Mouse (Mus musculus) spleen, adult 2 months (tissue): ENCODE data around the gene Kdelc1. TPM values are rescaled to one million over a fixed set of nuclear protein-coding genes. Genes with fewer than 3 reads are reported as not detected.

Source experiments
- DNase-seq, 2 experiments: peaks; one replicate each; pipeline versions ENCODE4 v3.0.0 to v3.0.0-alpha.2; 2012 to 2021; ENCODE audit warnings: low spot score in 2 of 2, low read depth in 1 of 2
- H3K27ac ChIP-seq: fragments of 200-500 bp; 2 replicates; pipeline ENCODE4 v1.5.1; 2012; ENCODE audit warnings: low read length, inconsistent platforms; ENCODE audit not compliant: insufficient read depth
- H3K27me3 ChIP-seq: fragments of 200-500 bp; 2 replicates; pipeline ENCODE4 v1.6.1; 2012; ENCODE audit warnings: mild to moderate bottlenecking, moderate library complexity, low read length, inconsistent platforms; ENCODE audit not compliant: control insufficient read depth, insufficient read depth
- H3K36me3 ChIP-seq: fragments of 200-500 bp; 2 replicates; pipeline ENCODE4 v1.6.1; 2012; ENCODE audit warnings: mild to moderate bottlenecking, low read length, inconsistent platforms; ENCODE audit not compliant: control insufficient read depth, insufficient read depth
- H3K4me1 ChIP-seq: fragments of 200-500 bp; 2 replicates; pipeline ENCODE4 v1.6.1; 2011; ENCODE audit warnings: inconsistent platforms; ENCODE audit not compliant: control insufficient read depth, insufficient read depth, insufficient read length
- H3K4me3 ChIP-seq: fragments of 200-500 bp; 2 replicates; pipeline ENCODE4 v1.5.1; 2011; ENCODE audit warnings: mild to moderate bottlenecking, inconsistent platforms; ENCODE audit not compliant: insufficient read depth, insufficient read length; ENCODE audit errors: extremely low read depth
- CTCF ChIP-seq: fragments of 200-500 bp; IDR thresholded peaks from 2 replicates; pipeline ENCODE4 v1.5.1; 2011; ENCODE audit warnings: mild to moderate bottlenecking, inconsistent platforms; ENCODE audit not compliant: insufficient read depth, insufficient read length, insufficient replicate concordance; ENCODE audit errors: extremely low read depth
- POLR2A ChIP-seq: fragments of 200-500 bp; IDR thresholded peaks from 2 replicates; pipeline ENCODE4 v1.6.1; 2011; ENCODE audit warnings: low read depth, low read length, inconsistent platforms
- WGBS: fragments of 180-500 bp; shearing (Covaris S2); methylation state at CpG from one replicate; pipeline ENCODE4 v1.1.7; 2018; 5-methylcytosine and 5-hydroxymethylcytosine counted together
- polyA plus RNA-seq: library from polyadenylated mRNA; depleted of rRNA; stranded (reverse); fragments of >200 nt; gene quantifications from 2 replicates; pipeline ENCODE4 v1.2.3, GENCODE M21; 2012; rRNA removed

Gene Kdelc1
- polyA plus RNA-seq, 1 experiment, result 8.0 TPM

GRCm38 (mm10) chr1:44063439-44063838 is 55.2 kb downstream of the Kdelc1 start:
- no peak for TF ChIP-seq CTCF
- no peak for TF ChIP-seq POLR2A
- DNase-seq, result no peak
- Histone ChIP-seq H3K4me1 (peaks cover 2% of the 10 kb centered on the region; the same call in 1 of the 2 replicates), H3K36me3 (no peaks in the 10 kb centered on the region), H3K27me3 (no peaks in the 10 kb centered on the region), H3K4me3 (no peak overlapping the region), H3K27ac (no peak overlapping the region)
- WGBS, result 97% methylated on average over 6 of the region's 6 CpGs

- Histone ChIP-seq H3K27ac (no peak within 1 kb of the TSS), H3K4me1 (peaks cover 2% of the 10 kb centered on the region; the same call in 1 of the 2 replicates), H3K27me3 (no peaks in the 10 kb centered on the region), H3K36me3 (no peaks in the 10 kb centered on the region), H3K4me3 (no peak within 1 kb of the TSS)
- no peak for DNase-seq
- no peak for TF ChIP-seq CTCF
- TF ChIP-seq POLR2A, result no peak
- WGBS, result 75% methylated on average over 2 of the region's 2 CpGs
Measured at GRCm38 (mm10) chr1:44061836-44062235, 56.8 kb downstream of the Kdelc1 start, which contains the start of gene Gm8251. Gene Gm8251 (minus strand): TSS chr1:44061936.

- Histone ChIP-seq H3K27ac (no peak overlapping the region), H3K36me3 (no peaks in the 10 kb centered on the region), H3K27me3 (no peaks in the 10 kb centered on the region), H3K4me1 (peaks cover 2% of the 10 kb centered on the region; the same call in 1 of the 2 replicates), H3K4me3 (no peak overlapping the region)
- TF ChIP-seq POLR2A (no peak), CTCF (no peak)
- no peak for DNase-seq
- WGBS, result 70% methylated on average over 3 of the region's 3 CpGs
Measured at GRCm38 (mm10) chr1:44057805-44058204, 60.8 kb downstream of the Kdelc1 start.

Other genes with a start within 250 kb of the Kdelc1 start
- gene Tpp2, start 185.2 kb downstream of the Kdelc1 start, polyA plus RNA-seq, result 4.5 and 4.7 TPM in 2 replicates
- not detected in 2 replicates for gene Mettl21c, start 98.8 kb downstream of the Kdelc1 start, polyA plus RNA-seq
- gene Gm8251, start 56.9 kb downstream of the Kdelc1 start, polyA plus RNA-seq, result not detected in 2 replicates
- 5.8 and 6.3 TPM in 2 replicates for gene Tex30, start 16.4 kb downstream of the Kdelc1 start, polyA plus RNA-seq
- gene Bivm, start 149 bp upstream of the Kdelc1 start, polyA plus RNA-seq, result 0.85 and 1.5 TPM in 2 replicates
- 2.3 and 2.7 TPM in 2 replicates for gene Ercc5, start 28.9 kb upstream of the Kdelc1 start, polyA plus RNA-seq
- gene Mettl21e, start 100.2 kb upstream of the Kdelc1 start, polyA plus RNA-seq, result not detected in 2 replicates